Mouse (Mus musculus): ENCODE data around the gene Gfra1. TPM values are rescaled to one million over a fixed set of nuclear protein-coding genes. Genes with fewer than 3 reads are reported as not detected.
A peak's percentile ranks its signal among the peaks of the same experiment; 100 is the strongest.

Gfra1 gene
- polyA plus RNA-seq, 1 experiment from 2014 or later = 56.4 TPM

DNA sequence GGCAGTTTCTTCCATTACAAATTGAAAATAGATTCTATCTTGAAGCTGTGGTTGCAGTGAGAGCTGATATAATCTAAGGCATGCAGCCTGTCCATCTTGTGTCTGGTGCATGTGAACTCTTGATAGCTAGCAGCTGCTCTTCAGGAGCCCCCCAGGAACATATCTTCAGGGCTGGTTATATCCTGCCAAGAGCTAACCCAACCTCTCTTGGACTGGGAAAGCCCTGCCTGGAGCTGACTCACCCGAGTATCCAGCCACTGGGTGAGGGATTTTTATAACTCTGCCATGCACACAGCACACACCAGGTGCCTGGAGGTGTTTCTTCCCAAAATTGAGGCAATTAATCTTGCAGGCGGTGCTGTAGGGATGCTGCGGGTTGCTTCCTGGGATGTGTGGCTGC is 228.8 kb downstream of the Gfra1 start:
- no peak overlapping the region for H3K27ac ChIP-seq
- no peak overlapping the region for H3K4me2 ChIP-seq (ENCODE audit: low read length)
- no peaks in the 10 kb centered on the region for H3K27me3 ChIP-seq (ENCODE audit: insufficient read depth, low read length)
- 8% methylated on average over 3 of the region's 3 CpGs for WGBS
- H3K9me3 ChIP-seq (replicated peaks; ENCODE audit: low read length) = no peaks in the 10 kb centered on the region
- H3K4me1 ChIP-seq (replicated peaks; ENCODE audit: insufficient read depth, low read length) = peaks cover 10% of the 10 kb centered on the region; the same call in 1 of the 2 replicates
- H3K9ac ChIP-seq (ENCODE audit: low read depth, low read length) = no peak overlapping the region
- ATAC-seq (replicated peaks; ENCODE audit: low FRiP score, low read depth) (no peak), DNase-seq (ENCODE audit: low spot score) (no peak)
- H3K36me3 ChIP-seq (ENCODE audit: insufficient read depth, low read length) = no peaks in the 10 kb centered on the region
- no peak overlapping the region for H3K4me3 ChIP-seq (replicated peaks; ENCODE audit: low read depth, low read length)
- TF ChIP-seq CTCF (IDR thresholded peaks at IDR 0.05; ENCODE audit: low read depth) = no peak

DNA sequence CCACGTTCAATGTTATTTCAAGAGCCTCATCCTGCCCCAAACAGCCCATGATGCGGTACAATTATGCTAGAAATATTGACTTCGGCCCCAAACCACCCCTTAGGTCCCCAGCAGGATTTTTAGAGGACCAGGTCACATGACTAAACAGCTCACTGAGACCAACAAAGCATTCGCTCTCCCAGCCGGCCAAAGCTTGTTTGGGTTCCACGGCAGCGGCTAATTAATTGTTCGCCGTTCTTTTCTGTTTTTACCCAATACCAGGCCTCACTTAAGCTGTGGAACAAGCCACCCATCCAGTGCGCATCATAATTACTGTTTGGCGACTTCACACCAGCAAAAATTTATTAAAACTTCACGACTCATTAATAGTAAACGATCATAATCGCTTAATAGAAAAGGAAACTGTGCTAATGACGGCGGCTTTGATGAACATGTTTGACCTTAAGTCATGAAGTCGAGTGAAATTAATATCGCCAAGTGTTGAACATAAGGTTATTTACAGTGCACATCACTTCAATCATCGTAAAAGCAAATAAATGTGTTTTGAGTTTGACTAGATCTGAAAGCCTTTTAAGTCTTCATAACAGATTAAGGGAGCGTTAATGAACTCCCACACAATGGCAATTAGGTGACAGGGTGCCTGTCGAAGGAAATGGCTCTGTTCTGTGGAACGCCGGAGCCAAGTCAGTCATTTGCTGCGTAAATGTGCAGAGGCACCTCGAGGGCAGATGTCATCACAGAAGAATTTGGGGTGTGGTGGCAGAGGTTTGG is 235.5 kb downstream of the Gfra1 start:
- WGBS = 49% methylated on average over 25 of the region's 25 CpGs
- Histone ChIP-seq H3K36me3 (ENCODE audit: insufficient read depth, low read length) (no peaks in the 10 kb centered on the region), H3K4me2 (ENCODE audit: low read length) (peak overlapping the region; percentile 10; the same call in 1 of the 2 replicates), H3K4me1 (replicated peaks; ENCODE audit: insufficient read depth, low read length) (0 out of 2 replicates have a peak, but pooled peaks cover 3% of the 10 kb centered on the region), H3K9me3 (replicated peaks; ENCODE audit: low read length) (no peaks in the 10 kb centered on the region), H3K9ac (ENCODE audit: low read depth, low read length) (no peak overlapping the region), H3K4me3 (replicated peaks; ENCODE audit: low read depth, low read length) (no peak overlapping the region), H3K27me3 (ENCODE audit: insufficient read depth, low read length) (no peaks in the 10 kb centered on the region), H3K27ac (no peak overlapping the region)
- TF ChIP-seq CTCF (IDR thresholded peaks at IDR 0.05; ENCODE audit: low read depth) = no peak
- ATAC-seq (replicated peaks; ENCODE audit: low FRiP score, low read depth) = no peak
- no peak for DNase-seq (ENCODE audit: low spot score)

DNA sequence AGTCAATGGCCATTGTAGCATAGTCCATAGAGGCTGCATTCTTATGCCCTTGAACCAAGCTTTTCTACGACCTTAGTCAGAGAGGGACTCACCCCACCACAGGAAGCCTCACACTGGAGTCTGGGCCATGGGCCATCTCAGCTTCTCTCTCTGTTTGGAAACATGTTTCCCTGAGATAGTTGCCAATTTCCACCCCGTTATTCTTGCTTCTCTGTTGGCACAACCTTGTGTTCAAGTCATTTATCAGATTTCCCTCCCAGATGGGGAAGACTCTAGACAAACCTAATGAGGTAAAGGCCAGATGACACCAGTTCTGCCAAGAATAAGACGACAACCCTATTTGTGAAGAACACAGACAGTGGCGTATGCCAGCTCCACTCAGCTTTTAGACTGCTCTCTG is 238.1 kb downstream of the Gfra1 start:
- DNase-seq (ENCODE audit: low spot score) (no peak), ATAC-seq (replicated peaks; ENCODE audit: low FRiP score, low read depth) (no peak)
- Histone ChIP-seq H3K4me3 (replicated peaks; ENCODE audit: low read depth, low read length) (no peak overlapping the region), H3K4me2 (ENCODE audit: low read length) (no peak overlapping the region), H3K27me3 (ENCODE audit: insufficient read depth, low read length) (no peaks in the 10 kb centered on the region), H3K9ac (ENCODE audit: low read depth, low read length) (no peak overlapping the region), H3K27ac (no peak overlapping the region), H3K9me3 (replicated peaks; ENCODE audit: low read length) (no peaks in the 10 kb centered on the region), H3K4me1 (replicated peaks; ENCODE audit: insufficient read depth, low read length) (0 out of 2 replicates have a peak, but pooled peaks cover 3% of the 10 kb centered on the region), H3K36me3 (ENCODE audit: insufficient read depth, low read length) (no peaks in the 10 kb centered on the region)
- TF ChIP-seq CTCF (IDR thresholded peaks at IDR 0.05; ENCODE audit: low read depth) = no peak
- WGBS = 81% methylated on average over 4 of the region's 4 CpGs

DNA sequence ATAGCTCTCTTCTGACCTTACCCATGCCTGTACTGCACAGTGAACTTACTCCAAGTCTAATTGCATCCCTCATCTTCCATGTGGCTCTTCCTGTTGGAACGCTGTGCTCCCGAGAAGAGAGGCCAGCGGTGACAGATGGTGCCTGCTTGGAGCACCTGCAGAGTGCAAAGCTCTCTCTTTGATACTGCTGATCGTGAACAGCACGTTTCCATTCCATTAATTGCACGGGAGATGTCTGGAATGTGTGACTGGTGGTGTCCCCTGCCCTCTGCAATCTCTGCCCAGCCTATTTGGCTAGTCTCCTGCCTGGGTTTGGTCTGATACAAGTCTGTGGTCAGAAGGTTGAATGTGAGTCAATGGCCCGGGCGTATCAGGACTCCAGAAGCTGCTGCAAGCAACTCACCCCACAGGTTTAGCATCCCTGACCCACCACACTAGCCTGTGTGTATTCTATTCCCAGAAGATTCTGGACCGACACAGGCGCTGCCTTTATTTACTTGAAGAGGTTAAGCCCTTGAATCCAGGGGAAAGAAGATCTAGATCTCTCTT is 249.1 kb downstream of the Gfra1 start:
- Histone ChIP-seq H3K9ac (ENCODE audit: low read depth, low read length) (no peak overlapping the region), H3K27ac (no peak overlapping the region), H3K9me3 (replicated peaks; ENCODE audit: low read length) (no peaks in the 10 kb centered on the region), H3K36me3 (ENCODE audit: insufficient read depth, low read length) (no peaks in the 10 kb centered on the region), H3K4me2 (ENCODE audit: low read length) (no peak overlapping the region), H3K4me1 (replicated peaks; ENCODE audit: insufficient read depth, low read length) (no peaks in the 10 kb centered on the region), H3K27me3 (ENCODE audit: insufficient read depth, low read length) (no peaks in the 10 kb centered on the region), H3K4me3 (replicated peaks; ENCODE audit: low read depth, low read length) (no peak overlapping the region)
- ATAC-seq (replicated peaks; ENCODE audit: low FRiP score, low read depth) (no peak), DNase-seq (ENCODE audit: low spot score) (no peak)
- TF ChIP-seq CTCF (IDR thresholded peaks at IDR 0.05; ENCODE audit: low read depth) = no peak
- WGBS = 58% methylated on average over 10 of the region's 10 CpGs

DNA sequence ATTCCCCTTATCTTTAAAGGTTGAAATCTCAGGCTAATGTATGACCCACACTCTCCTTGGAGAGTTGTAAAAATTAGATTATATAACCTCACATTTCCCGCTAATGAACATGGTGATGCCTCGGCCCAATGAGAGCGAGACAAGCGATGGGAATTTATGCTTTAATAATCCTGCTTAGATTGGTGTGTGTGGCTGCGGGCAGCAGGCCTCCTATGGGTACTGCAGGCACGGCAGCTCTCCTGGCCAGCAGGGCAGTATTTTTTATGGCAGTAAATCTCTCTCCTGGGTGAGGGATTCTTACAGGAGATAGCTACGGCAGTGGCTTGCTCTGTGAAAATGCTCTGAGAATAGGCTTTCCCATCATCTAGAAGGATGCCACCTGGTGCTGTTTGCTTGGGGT is 250.2 kb downstream of the Gfra1 start:
- 75% methylated on average over 7 of the region's 7 CpGs for WGBS
- H3K9me3 ChIP-seq (replicated peaks; ENCODE audit: low read length) = no peaks in the 10 kb centered on the region
- TF ChIP-seq CTCF (IDR thresholded peaks at IDR 0.05; ENCODE audit: low read depth) = no peak

DNA sequence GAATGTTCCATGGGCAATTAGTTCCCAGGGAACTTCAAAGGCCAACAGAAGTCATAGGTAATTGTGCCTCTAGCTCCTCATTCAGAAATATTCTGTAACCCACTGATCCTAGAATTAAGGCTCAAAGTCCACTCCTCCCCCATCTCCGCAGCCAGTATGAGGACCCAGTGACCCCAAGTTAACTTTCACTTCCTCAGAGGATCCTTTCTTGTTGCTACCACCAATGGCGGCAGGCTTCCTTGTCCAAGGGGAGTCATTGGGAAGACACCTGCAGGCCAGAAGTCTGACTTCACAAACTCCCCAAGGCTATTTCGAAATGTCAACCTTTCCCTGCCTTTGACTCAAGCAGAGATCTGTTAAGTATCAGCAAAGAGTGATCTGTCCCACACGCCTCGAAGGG is 253.1 kb downstream of the Gfra1 start:
- Histone ChIP-seq H3K27me3 (ENCODE audit: insufficient read depth, low read length) (no peaks in the 10 kb centered on the region), H3K9me3 (replicated peaks; ENCODE audit: low read length) (no peaks in the 10 kb centered on the region), H3K4me2 (ENCODE audit: low read length) (no peak overlapping the region), H3K4me1 (replicated peaks; ENCODE audit: insufficient read depth, low read length) (no peaks in the 10 kb centered on the region), H3K4me3 (replicated peaks; ENCODE audit: low read depth, low read length) (no peak overlapping the region), H3K27ac (no peak overlapping the region), H3K9ac (ENCODE audit: low read depth, low read length) (no peak overlapping the region), H3K36me3 (ENCODE audit: insufficient read depth, low read length) (no peaks in the 10 kb centered on the region)
- WGBS = 75% methylated on average over 5 of the region's 5 CpGs
- no peak for ATAC-seq (replicated peaks; ENCODE audit: low FRiP score, low read depth)
- no peak for DNase-seq (ENCODE audit: low spot score)
- no peak for TF ChIP-seq CTCF (IDR thresholded peaks at IDR 0.05; ENCODE audit: low read depth)

More for the DNA sequence above, 250.2 kb downstream of the Gfra1 start:
- DNase-seq (ENCODE audit: low spot score) = no peak
- no peak overlapping the region for H3K9ac ChIP-seq (ENCODE audit: low read depth, low read length)
- H3K27me3 ChIP-seq (ENCODE audit: insufficient read depth, low read length) = no peaks in the 10 kb centered on the region
- no peak overlapping the region for H3K27ac ChIP-seq
- no peak overlapping the region for H3K4me3 ChIP-seq (replicated peaks; ENCODE audit: low read depth, low read length)
- no peak for ATAC-seq (replicated peaks; ENCODE audit: low FRiP score, low read depth)
- H3K4me1 ChIP-seq (replicated peaks; ENCODE audit: insufficient read depth, low read length) = no peaks in the 10 kb centered on the region
- no peaks in the 10 kb centered on the region for H3K36me3 ChIP-seq (ENCODE audit: insufficient read depth, low read length)
- no peak overlapping the region for H3K4me2 ChIP-seq (ENCODE audit: low read length)
